Mouse (Mus musculus) B cell, adult 2 months (primary cell): ENCODE measurements around the gene Lrrfip1.

Source experiments
- DNase-seq, 2 experiments: peaks; one replicate each; pipeline ENCODE4 v3.0.0; 2022

Gene Lrrfip1

DNA sequence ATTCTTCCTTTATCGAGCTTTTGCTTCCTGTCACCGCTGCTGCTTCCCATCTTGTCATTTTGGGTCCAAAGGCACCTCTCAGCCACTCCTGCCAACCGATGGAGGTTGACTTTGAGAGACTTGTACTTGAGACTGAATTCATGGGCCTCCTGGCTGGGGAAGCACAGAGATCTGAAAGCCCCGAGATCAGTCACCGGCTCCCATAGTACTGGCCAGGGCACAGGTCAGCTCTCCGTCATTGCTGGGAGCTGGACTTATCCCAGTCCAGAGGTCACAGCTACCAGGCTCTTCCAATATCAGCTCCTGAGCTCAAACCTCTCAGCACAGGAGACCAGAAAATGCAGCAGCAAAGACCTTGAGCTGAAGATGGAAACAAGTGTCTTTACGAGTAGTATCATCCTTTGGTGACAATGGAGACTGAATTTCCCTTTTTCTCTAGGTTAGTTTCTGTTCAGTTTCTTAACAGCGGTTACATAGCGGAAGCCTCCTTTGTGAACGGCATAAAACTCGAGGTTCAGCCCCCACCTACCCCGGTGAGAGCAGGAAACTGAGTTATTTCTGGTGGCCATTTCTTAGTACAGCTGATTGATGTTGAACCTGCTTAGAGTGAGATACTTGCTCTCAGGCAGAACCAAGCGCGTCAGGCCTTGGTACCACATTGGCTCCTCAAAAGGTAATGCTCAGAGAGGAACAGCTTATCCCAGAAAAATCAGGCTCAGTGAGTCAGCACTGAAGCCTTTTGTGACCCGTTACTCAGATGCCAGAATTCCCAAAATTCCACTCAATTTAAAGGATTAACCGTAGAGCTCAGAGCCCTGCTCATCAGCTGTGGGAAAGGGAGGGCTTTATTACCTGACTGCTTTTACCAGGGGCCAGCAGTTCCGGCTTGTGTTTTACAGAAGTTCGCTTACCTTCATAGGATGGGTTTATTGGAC is 59.0 kb downstream of the Lrrfip1 start:
- DNase-seq = peak; percentile 75 to 82

DNA sequence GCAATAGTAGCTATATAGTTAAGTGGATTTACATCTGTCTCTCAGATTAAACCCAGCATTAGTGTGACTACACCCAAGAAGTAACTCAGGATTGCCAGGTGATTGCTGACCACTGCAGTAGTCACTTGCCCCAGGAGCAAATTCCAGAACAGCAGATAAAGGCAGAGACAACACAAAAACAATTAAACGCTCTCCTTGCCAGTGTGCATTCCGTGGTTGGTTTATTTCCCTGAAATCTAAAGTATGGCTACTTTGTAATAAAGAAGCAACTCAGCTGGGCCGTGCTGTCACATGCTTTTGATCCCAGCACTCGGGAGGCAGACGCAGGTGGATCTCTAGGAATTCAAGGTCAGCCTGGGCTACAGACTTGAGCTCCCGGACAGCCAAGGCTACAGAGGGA is 59.7 kb downstream of the Lrrfip1 start:
- no peak for DNase-seq

DNA sequence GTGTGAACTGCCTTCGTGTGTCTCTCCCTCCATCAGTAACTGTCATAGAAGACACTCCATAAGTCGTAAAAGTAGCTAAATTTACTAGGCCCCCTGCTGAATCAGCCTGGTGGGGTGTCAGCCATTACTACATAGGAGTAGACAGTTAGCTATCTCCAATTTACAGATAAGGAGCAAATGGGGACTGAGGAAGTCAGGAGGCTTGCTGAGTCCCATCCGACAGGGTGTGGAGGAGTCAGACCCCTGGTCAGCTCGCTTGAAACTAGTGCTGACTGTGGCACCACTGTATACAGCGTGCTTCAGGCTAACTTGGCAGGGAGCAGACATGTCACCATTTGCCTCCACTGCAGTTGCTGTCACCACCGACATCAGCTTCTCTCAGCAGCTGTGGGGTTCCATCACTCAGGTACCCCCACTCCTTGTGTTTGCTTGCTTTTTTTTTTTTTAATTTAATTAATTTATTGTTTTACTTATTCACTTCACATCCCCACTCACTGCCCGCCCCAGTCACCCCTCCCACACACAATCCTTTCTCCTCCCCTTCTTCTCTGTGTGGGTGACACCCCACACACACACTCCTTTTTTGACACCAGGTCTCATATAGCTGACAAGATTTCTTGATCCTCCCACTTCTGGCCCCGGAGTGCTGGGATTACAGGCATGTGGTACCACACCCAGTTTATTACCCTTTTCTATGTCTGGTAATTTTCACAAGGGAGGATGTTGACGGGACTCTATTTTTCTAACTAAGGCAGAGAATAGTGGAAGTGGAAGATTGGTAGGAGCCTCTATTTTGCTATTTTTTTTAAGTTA is 61.5 kb downstream of the Lrrfip1 start:
- no peak for DNase-seq

DNA sequence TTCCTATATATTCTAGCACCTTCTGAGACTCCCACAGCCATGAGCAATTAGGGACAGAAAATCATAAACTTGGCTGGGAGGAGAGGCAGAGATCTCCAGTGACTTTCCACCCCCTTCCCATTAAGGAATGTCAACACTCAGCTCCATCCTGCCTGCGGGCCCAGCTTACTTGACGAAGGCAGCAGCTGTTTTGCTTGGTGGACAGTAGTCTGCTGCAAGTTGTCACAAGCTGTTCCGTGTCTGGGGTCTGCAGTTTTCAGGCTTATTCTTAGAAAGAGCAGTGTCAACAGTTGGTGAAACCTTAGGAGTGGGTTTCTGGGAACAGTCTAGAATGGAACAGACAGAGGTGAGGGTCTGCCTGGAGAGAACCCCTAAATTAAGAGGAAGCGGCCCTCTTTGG is 62.6 kb downstream of the Lrrfip1 start:
- no peak for DNase-seq

DNA sequence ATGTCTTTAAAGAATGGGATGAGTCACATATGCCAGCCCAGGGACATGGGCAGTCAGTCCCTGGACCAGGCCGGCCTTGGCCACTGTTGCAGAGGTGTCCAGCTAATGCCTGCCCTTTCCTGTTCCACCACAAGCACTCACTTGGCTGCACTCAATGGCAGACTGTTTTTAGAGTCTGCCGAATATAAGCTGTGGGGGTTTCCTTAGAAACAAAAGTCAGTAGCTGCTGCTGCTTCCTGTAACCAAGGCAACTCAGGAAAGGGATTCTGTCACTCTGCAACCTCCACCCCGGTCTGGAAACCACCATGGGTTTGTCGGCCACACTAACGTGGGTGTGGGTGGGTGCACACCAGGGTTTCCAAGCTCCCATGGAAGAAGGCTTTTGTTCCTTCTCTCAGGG is 63.8 kb downstream of the Lrrfip1 start:
- DNase-seq = peak; percentile 51 to 62

DNA sequence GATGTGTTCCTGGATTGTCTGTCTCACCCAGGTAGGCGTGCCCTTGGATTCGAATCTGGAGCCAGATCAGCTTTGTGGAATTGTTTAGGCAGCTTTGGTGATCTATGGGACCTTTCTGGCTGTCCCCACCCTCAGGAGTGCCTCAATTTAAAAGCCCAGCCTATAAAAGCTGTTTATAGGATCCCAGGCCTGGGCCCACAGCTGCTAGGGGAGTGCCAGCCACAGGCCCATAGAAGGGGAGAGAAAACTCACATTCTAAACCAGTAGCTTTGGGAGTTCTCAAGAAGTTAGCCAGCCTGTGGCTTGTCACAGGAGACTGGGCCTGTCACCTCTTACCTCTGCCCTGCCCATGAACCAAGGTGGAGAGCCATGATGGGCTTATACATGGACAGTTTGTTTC is 65.5 kb downstream of the Lrrfip1 start:
- DNase-seq = no peak

DNA sequence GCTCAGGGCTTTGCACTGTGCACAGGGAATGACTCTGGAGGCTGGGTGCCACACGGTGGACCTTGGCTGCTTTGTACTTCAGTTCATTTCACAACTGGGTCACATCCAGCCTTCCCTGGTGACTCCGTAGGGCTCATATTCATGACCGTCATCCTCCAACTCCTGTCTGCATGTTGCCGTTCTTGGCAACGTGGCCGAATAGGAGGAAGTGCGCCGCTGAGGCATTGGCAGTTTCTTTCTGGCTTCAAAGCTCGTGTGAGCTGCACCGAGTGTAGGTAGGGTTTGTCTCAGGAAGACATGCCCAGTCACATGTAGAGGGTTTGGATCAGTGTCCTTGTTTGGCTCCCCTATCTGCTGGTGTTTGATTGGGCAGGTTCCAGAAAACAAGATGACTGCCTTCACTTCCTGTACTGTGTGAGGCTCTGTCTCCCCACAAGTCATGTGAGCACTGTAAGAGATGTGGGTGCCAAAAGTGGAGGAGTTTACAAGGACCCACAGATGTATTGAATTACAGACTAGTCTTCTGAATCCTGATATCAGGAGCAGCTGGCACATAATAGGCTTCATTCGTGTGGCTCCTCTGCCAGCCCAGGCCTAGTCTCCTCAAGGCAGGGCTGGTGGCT is 66.5 kb downstream of the Lrrfip1 start:
- peak; percentile 43 to 51 for DNase-seq

DNA sequence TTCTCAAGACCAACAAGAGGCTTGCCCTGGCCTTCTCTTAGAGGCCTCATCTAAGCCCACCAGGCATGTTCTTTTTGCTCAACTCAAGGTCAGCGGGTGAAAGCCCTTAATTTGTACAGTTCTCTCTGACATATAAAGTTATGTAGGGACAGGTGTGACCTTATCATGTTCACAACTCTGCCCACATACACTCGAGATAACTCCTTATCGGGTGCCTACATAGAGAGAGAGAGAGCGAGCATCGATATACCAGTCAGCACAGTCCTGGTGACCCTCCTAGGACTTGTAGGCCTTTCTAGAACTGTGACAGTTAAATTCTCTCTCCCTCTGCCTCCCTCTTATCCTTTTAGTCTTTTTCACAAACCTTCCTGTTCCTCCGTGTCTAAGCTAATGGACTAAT is 67.5 kb downstream of the Lrrfip1 start:
- no peak for DNase-seq

DNA sequence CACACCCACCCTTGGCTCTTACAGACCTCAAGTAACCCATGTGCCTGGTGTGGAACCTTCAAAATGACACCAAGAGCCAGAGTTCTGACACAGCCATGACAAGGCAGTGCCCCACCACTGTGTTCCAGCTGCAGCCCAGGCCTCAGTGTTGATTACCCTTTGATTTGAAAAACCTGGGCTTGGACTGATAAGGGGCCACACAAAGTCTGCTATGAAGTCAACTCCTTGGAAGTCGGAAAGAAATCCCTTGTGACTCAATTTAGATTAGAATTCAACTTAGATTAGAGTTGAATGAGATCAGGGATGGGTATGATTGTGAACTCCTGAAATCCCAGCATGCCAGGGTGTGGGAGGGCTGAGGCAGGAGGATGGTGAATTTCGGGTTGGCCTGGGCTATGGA is 68.1 kb downstream of the Lrrfip1 start:
- no peak for DNase-seq

DNA sequence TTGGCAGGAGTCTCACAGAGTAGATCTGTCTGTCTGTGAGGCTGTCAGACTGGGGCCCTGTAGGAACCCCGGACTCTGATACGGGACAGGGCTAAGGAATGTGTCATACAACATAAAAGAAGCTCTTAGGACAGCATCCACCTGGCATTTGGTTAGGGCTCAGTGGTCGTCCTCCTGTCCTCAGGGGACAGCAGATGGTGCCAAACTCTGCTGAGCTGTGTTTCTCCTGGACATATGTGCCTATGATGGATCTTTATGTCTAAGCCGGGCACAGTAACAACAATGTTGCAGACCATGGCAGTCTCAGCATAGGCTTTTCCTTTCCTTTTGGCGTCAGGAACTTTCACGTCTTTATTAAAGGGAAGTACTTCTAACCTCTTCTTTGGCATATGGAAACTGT is 69.2 kb downstream of the Lrrfip1 start:
- DNase-seq = no peak

DNA sequence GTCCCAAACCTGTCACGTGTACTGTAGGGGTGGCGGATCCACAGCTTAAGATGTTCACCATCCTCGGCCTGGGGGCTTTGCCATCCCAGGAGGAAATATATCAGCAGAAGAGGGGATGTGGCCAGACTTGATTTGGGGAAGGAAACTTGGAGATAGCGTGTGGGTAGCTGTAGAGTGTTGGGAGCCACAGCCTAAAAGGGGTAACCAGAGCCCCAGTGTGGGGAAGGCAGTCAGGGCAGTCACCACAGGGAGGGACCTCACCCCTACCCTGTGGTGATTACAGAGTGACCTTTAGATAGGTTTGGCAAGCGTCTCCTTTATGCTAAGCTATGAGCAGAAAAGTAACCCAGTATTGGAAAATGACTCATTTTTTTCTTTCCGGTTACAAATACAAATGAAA is 71.0 kb downstream of the Lrrfip1 start:
- no peak for DNase-seq

DNA sequence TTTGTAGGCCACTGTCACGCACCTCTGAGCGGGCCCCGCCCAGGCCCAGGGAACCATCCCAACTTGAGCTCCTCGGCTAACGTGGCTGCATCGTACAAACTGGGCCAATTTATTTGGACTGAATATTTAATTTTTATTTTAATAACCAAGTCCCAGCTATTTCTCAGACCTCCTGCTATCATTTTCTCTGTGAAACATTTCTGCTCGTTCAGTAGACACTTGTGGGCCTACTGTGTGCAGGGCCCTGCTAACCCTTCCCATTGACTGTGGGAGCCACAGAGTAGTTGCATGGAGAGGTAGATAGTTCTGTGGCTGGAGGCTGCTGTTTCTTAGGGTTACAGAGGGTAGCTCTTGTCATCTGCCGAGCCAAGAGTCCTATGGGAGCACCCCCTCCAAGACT is 72.0 kb downstream of the Lrrfip1 start:
- no peak for DNase-seq

DNA sequence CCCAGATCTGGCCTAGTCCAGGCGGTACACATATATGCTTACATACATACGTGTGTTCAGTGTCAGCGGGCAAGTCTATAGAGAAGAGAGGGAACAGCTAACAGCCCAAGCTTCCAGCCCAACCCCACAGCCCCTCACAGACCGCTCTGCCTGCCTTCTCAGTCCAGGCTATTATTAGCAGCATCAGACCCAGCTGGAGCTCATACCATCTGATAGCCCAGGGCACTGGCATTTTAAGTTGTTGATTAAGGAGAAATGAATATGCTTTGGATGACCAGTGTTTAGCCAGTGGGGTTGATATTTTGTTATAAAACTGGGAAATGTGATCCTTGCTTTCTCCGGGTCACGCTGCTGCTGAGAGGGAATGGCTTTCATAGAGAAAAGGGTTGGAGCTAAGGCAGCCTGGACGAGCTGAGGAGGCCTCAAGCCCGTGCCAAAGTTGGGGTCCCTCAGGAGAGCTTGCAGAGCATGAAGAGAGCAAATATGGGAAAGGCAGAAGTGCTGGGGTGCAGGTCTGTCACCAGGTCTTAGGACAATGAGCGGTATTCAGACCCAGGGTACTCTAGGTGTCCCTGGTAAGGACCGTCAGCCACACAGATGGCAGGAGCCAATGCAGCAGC is 73.2 kb downstream of the Lrrfip1 start:
- DNase-seq = no peak

DNA sequence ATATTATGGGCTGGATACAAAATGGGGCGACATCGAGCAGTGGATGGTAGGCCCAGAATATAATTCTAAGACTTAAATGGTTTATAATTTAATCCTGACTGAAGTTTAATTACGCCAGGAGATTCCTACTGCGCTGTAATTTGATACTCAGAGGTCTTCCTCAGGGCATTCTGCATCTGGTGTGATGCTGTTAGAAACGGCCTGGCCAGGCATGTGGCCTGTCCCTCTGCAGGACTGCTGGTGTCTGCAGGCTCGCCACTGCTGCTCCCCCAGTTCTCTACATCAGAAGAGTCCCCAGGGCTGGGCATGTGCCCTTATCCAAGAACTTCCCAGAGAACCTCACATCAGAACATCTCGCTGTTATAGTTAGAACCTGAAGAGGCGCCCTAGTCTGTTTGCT is 78.4 kb downstream of the Lrrfip1 start:
- DNase-seq = no peak

DNA sequence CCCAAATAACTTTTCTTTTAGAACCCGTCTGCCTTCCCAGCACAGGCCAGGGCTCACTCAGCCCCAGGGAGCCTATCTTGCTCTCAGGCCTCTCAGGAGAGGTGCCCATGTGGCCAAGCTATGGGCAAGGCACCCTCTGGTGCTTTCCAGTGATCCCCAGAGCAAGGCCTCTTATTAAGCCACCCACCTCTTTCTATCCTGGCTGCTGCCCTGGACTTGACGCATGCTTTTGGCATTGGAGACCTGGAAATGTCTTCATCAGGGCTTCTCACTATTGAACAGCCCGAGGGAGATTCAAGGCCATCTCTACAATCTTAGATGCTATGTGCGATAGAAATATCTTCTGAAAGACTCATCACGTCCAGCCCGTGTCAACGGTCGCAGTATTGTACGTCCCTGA is 78.9 kb downstream of the Lrrfip1 start:
- DNase-seq = no peak

DNA sequence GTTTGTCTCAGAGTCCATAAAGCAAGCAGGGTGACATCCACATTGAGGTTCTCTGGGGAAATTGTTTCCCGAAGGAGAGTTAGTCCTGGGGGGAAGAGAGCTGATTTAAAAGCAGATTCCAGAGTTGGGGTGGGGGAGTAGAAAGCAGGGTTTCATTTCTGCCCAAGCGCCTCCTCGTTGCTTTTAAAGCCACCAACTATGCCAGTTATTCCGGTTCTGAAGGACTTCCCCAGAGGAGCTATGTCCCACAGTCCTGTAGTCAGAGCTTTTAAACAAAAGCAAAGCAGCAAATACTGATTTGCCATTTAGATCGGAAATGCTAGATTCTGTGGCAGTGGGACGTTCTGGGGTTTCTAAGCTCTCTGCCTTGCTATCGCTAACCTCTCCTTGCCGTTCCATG is 79.4 kb downstream of the Lrrfip1 start:
- no peak for DNase-seq

DNA sequence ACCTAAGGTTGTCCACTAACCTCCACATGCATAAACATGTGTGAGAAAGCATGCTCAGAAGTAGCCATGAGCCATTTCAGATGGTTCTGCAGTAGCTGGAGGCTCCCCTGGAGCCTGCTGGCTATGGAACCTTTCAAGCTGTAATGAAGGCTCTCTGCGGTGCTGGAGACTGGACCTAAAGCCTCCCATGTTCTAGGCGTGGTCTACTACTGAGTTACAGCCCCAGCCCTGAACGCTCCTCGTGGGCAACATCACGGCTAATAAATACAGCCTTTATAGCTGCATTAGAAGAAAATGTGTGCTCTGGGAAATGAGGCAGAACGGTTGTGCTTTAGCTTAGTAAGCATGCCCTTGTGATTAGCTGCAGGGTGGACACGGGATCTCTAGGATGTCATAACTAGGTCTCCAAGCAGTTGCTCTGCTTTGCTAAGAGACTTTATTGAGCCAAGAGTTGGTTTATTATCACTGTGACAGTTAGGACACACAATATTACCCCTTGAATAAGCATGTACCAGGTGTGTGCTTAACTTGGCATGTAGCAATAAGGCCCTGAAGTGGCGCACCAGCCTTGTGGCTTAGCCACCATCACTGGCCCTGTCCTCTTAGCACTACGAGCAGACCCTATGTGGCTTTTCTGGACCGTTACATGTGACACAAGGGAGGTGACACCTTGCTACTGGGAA is 81.3 kb downstream of the Lrrfip1 start:
- DNase-seq = peak in 1 of 2 experiments; percentile 55

DNA sequence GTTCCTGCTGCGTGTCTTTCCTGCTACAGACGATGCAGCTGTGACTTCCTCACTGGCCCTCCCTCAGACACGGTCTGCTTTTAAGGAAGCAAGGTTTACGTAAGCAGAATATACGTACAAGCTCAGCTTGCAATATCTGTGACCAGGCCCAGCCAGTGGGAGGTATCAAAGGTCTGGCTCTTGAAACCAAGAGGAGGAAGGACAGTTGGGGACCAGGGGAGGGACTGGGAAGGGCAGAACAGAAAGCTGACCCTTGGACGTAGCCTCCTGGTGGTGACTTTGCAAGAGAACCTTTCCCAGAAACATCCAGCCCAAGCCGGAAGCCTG is 81.8 kb downstream of the Lrrfip1 start:
- peak in 1 of 2 experiments; percentile 62 for DNase-seq

DNA sequence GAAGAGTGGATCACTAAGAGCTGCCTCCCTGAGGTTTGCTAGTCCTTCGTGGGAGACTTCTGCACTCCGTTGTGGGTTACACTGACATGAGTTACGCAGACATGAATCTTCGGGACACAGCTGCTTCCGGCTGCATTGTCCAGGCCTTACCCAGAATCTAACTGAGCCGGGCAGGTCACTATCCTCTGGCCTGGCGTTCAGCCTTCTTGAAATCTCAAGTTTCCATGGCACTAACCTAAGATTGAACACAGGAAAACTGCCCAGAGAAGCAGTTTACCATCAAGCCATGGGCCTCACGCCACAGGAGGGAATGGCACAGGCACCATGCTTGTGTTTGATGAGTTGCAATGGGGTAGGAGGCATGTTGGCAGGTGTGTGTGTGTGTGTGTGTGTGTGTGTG is 85.8 kb downstream of the Lrrfip1 start:
- DNase-seq = no peak

DNA sequence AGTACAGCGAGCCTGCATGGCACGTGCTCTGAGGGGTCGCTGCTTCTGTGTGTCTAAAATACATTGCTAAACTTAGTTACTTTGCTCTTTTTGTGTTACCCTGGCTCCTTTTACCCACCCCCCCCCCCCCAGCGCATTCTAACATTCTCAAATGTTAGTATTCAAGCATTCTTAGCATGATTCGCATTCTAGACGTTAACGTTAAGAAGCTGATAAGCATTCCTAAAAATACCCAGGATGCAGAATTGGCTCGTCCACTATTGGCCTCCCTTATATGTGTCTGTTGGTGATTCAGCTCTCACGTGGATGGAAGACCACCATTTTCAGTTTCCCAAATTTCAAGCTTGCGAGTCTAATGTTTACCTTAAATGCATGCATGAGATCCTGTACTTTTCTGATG is 86.5 kb downstream of the Lrrfip1 start:
- no peak for DNase-seq

DNA sequence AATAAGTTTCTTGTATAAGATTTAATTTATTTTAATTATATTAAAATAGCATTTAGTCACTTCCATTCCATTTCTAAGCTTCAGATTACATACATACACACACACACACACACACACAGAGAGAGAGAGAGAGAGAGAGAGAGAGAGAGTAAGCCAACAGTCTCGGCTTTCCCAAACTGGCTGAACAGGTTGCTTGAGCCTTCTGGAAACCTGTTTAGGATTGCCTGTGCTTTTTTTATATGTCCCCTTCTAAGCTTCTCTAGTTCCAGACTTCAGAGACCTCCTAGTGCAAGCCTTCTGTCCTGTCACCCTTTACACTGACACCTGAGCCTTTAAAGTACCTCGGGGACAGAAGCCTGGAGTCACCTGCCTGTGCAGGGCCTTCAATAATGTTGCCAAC is 87.1 kb downstream of the Lrrfip1 start:
- DNase-seq = no peak

DNA sequence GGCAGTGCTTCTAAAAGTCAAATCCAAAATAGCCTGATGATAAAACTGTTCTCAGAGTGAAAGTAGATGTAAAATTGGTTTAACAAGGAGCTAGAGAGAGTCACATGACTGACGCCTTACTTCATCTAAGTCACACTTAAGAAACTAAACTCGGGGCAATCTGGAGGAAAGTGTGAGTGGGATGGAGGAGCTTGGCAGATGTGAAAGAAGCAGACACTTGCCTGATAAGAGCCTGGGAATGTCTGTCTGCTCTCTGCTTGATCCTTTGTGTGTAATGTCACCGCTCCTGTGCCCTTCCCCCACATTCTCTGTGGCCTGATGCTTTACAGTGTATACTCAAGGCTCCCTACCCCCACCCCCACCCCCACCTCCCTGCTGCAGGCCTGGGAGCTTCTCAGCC is 87.8 kb downstream of the Lrrfip1 start:
- DNase-seq = no peak

DNA sequence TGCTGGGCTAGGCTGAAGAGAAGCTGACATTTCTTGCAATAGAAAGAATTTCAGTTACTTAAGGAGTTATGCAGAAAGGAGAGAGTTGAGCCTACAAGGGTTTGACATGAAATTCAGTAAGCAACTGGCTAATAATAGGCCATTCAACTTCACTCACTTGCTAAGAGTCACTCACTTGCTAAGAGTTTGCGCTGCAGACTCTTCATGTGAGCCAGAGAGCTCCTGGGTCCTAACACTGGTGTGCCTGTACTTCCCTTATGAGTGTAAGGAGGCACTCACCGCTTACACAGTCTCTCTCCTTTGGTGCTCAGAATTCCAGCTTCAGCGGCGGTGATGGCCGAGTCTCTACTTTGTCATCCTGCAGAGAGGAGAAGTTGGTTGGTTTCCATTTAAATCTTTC is 88.2 kb downstream of the Lrrfip1 start:
- no peak for DNase-seq
